Mouse (Mus musculus): ENCODE results near the gene Lin7b. TPM values are rescaled to one million over a fixed set of nuclear protein-coding genes. Genes with fewer than 3 reads are reported as not detected.

Gene Lin7b
- polyA plus RNA-seq, 1 experiment from 2014 or later = 3.0 TPM

DNA sequence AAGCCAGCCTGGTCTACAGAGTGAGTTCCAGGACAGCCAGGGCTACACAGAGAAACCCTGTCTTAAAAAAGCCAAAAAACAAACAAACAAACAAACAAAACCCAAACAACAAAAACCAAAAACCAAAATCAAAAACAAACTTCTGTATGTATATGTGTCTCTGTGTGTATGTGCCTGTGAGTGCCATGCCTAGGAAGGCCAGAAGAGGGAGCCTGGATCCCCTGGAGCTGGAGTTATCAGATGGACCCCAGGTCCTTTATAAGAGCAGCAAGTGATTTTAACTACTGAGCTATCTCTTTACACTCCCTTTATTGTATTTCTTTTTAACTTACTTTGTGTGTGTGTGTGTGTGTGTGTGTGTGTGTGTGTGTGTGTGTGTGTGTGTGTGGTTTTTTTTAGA is 44.6 kb downstream of the Lin7b start:
- H3K4me2 ChIP-seq (ENCODE audit: low read length) = no peak overlapping the region
- no peak for ATAC-seq (replicated peaks; ENCODE audit: low FRiP score, low TSS enrichment, low read depth)
- no peak overlapping the region for H3K4me3 ChIP-seq (ENCODE audit: low read depth, low read length)
- H3K4me1 ChIP-seq (replicated peaks; ENCODE audit: control insufficient read depth, insufficient read depth, low read length) = no peaks in the 10 kb centered on the region
- DNase-seq (ENCODE audit: low spot score) = no peak
- H3K27ac ChIP-seq (ENCODE audit: low read depth) = no peak overlapping the region
- 0 out of 2 replicates have a peak, but pooled peaks cover 2% of the 10 kb centered on the region for H3K9me3 ChIP-seq (ENCODE audit: control insufficient read depth, low read length)
- no peak overlapping the region for H3K9ac ChIP-seq (ENCODE audit: low read length)
- peaks cover 22% of the 10 kb centered on the region for H3K36me3 ChIP-seq (ENCODE audit: control insufficient read depth, insufficient read depth, low read length)
- H3K27me3 ChIP-seq (replicated peaks; ENCODE audit: control insufficient read depth, insufficient read depth, low read length) = no peaks in the 10 kb centered on the region

- Histone ChIP-seq H3K9me3 (ENCODE audit: control insufficient read depth, low read length) (0 out of 2 replicates have a peak, but pooled peaks cover 2% of the 10 kb centered on the region), H3K4me1 (replicated peaks; ENCODE audit: control insufficient read depth, insufficient read depth, low read length) (no peaks in the 10 kb centered on the region), H3K4me2 (ENCODE audit: low read length) (no peak overlapping the region), H3K9ac (ENCODE audit: low read length) (no peak overlapping the region), H3K36me3 (ENCODE audit: control insufficient read depth, insufficient read depth, low read length) (peaks cover 26% of the 10 kb centered on the region), H3K4me3 (ENCODE audit: low read depth, low read length) (no peak overlapping the region), H3K27me3 (replicated peaks; ENCODE audit: control insufficient read depth, insufficient read depth, low read length) (no peaks in the 10 kb centered on the region), H3K27ac (ENCODE audit: low read depth) (no peak overlapping the region)
- 56% methylated on average over 5 of the region's 5 CpGs for WGBS
- DNase-seq (ENCODE audit: low spot score) (no peak), ATAC-seq (replicated peaks; ENCODE audit: low FRiP score, low TSS enrichment, low read depth) (peak; percentile 26)
Measured at GRCm38 (mm10) chr7:45323069-45323468, 47.3 kb downstream of the Lin7b start.

GRCm38 (mm10) chr7:45322245-45322644 is 48.1 kb downstream of the Lin7b start:
- 87% methylated on average over 4 of the region's 4 CpGs for WGBS
- ATAC-seq (replicated peaks; ENCODE audit: low FRiP score, low TSS enrichment, low read depth) = no peak
- DNase-seq (ENCODE audit: low spot score) = no peak
- no peak overlapping the region for H3K4me3 ChIP-seq (ENCODE audit: low read depth, low read length)
- H3K9ac ChIP-seq (ENCODE audit: low read length) = no peak overlapping the region
- H3K27me3 ChIP-seq (replicated peaks; ENCODE audit: control insufficient read depth, insufficient read depth, low read length) = no peaks in the 10 kb centered on the region
- H3K36me3 ChIP-seq (ENCODE audit: control insufficient read depth, insufficient read depth, low read length) = peaks cover 31% of the 10 kb centered on the region
- no peak overlapping the region for H3K4me2 ChIP-seq (ENCODE audit: low read length)
- 0 out of 2 replicates have a peak, but pooled peaks cover 2% of the 10 kb centered on the region for H3K9me3 ChIP-seq (ENCODE audit: control insufficient read depth, low read length)
- H3K4me1 ChIP-seq (replicated peaks; ENCODE audit: control insufficient read depth, insufficient read depth, low read length) = no peaks in the 10 kb centered on the region
- H3K27ac ChIP-seq (ENCODE audit: low read depth) = no peak overlapping the region

Other genes with a start within 250 kb of the Lin7b start
- 1,923 and 1,961 TPM in 2 replicates for gene Rps11, start 246.1 kb downstream of the Lin7b start, polyA plus RNA-seq (2014; fragmentation: Nextera tagmentation; extraction: Ambion mirVana)
- gene Rpl13a, start 241.8 kb downstream of the Lin7b start, polyA plus RNA-seq (2014; fragmentation: Nextera tagmentation; extraction: Ambion mirVana) = 1,687 and 1,710 TPM in 2 replicates
- 0.72 and 0.81 TPM in 2 replicates for gene Gm45713, start 234.4 kb downstream of the Lin7b start, polyA plus RNA-seq (2014; fragmentation: Nextera tagmentation; extraction: Ambion mirVana)
- gene Flt3l, start 234.2 kb downstream of the Lin7b start, polyA plus RNA-seq (2014; fragmentation: Nextera tagmentation; extraction: Ambion mirVana) = 1.3 and 2.1 TPM in 2 replicates
- gene Pih1d1, start 216.3 kb downstream of the Lin7b start, polyA plus RNA-seq (2014; fragmentation: Nextera tagmentation; extraction: Ambion mirVana) = 108 and 113 TPM in 2 replicates
- gene Aldh16a1, start 216.0 kb downstream of the Lin7b start, polyA plus RNA-seq (2014; fragmentation: Nextera tagmentation; extraction: Ambion mirVana) = 50.9 and 66.6 TPM in 2 replicates
- gene Slc17a7, start 206.6 kb downstream of the Lin7b start, polyA plus RNA-seq (2014; fragmentation: Nextera tagmentation; extraction: Ambion mirVana) = 0.07 TPM in 1 of 2 replicates, not detected in the other
- not detected in 2 replicates for gene Gfy, start 191.0 kb downstream of the Lin7b start, polyA plus RNA-seq (2014; fragmentation: Nextera tagmentation; extraction: Ambion mirVana)
- not detected in 2 replicates for gene Pth2, start 189.6 kb downstream of the Lin7b start, polyA plus RNA-seq (2014; fragmentation: Nextera tagmentation; extraction: Ambion mirVana)
- 0.43 and 0.73 TPM in 2 replicates for gene Ccdc155, start 165.7 kb downstream of the Lin7b start, polyA plus RNA-seq (2014; fragmentation: Nextera tagmentation; extraction: Ambion mirVana)
- gene Dkkl1, start 158.4 kb downstream of the Lin7b start, polyA plus RNA-seq (2014; fragmentation: Nextera tagmentation; extraction: Ambion mirVana) = 0.80 and 1.0 TPM in 2 replicates
- 129 and 139 TPM in 2 replicates for gene Tead2, start 154.8 kb downstream of the Lin7b start, polyA plus RNA-seq (2014; fragmentation: Nextera tagmentation; extraction: Ambion mirVana)
- gene Cd37, start 131.5 kb downstream of the Lin7b start, polyA plus RNA-seq (2014; fragmentation: Nextera tagmentation; extraction: Ambion mirVana) = 2.6 and 3.0 TPM in 2 replicates
- 0.24 TPM in 1 of 2 replicates, not detected in the other for gene Slc6a16, start 129.5 kb downstream of the Lin7b start, polyA plus RNA-seq (2014; fragmentation: Nextera tagmentation; extraction: Ambion mirVana)
- not detected in 2 replicates for gene Slc6a21, start 93.1 kb downstream of the Lin7b start, polyA plus RNA-seq (2014; fragmentation: Nextera tagmentation; extraction: Ambion mirVana)
- 18.7 and 21.3 TPM in 2 replicates for gene Trpm4, start 36.8 kb downstream of the Lin7b start, polyA plus RNA-seq (2014; fragmentation: Nextera tagmentation; extraction: Ambion mirVana)
- gene Hrc, start 35.3 kb downstream of the Lin7b start, polyA plus RNA-seq (2014; fragmentation: Nextera tagmentation; extraction: Ambion mirVana) = 0.58 and 0.63 TPM in 2 replicates
- gene Ppfia3, start 3.6 kb downstream of the Lin7b start, polyA plus RNA-seq (2014; fragmentation: Nextera tagmentation; extraction: Ambion mirVana) = 5.5 and 5.8 TPM in 2 replicates
- gene Snrnp70, start 25.2 kb upstream of the Lin7b start, polyA plus RNA-seq (2014; fragmentation: Nextera tagmentation; extraction: Ambion mirVana) = 77.1 and 86.0 TPM in 2 replicates
- 0.11 TPM in 1 of 2 replicates, not detected in the other for gene Kcna7, start 35.1 kb upstream of the Lin7b start, polyA plus RNA-seq (2014; fragmentation: Nextera tagmentation; extraction: Ambion mirVana)
- 2.3 and 3.9 TPM in 2 replicates for gene Ntf5, start 43.1 kb upstream of the Lin7b start, polyA plus RNA-seq (2014; fragmentation: Nextera tagmentation; extraction: Ambion mirVana)
- 0.38 and 0.47 TPM in 2 replicates for gene Lhb, start 50.2 kb upstream of the Lin7b start, polyA plus RNA-seq (2014; fragmentation: Nextera tagmentation; extraction: Ambion mirVana)
- gene Gys1, start 64.3 kb upstream of the Lin7b start, polyA plus RNA-seq (2014; fragmentation: Nextera tagmentation; extraction: Ambion mirVana) = 36.0 and 36.2 TPM in 2 replicates
- gene Ruvbl2, start 67.5 kb upstream of the Lin7b start, polyA plus RNA-seq (2014; fragmentation: Nextera tagmentation; extraction: Ambion mirVana) = 164 and 174 TPM in 2 replicates
- gene Ftl1, start 89.3 kb upstream of the Lin7b start, polyA plus RNA-seq (2014; fragmentation: Nextera tagmentation; extraction: Ambion mirVana) = 4,654 and 4,671 TPM in 2 replicates
- 134 and 139 TPM in 2 replicates for gene Bax, start 96.3 kb upstream of the Lin7b start, polyA plus RNA-seq (2014; fragmentation: Nextera tagmentation; extraction: Ambion mirVana)
- 1.8 and 2.3 TPM in 2 replicates for gene Tulp2, start 111.3 kb upstream of the Lin7b start, polyA plus RNA-seq (2014; fragmentation: Nextera tagmentation; extraction: Ambion mirVana)
- not detected in 2 replicates for gene Gm45808, start 116.2 kb upstream of the Lin7b start, polyA plus RNA-seq (2014; fragmentation: Nextera tagmentation; extraction: Ambion mirVana)
- 2.9 and 3.5 TPM in 2 replicates for gene Dhdh, start 118.2 kb upstream of the Lin7b start, polyA plus RNA-seq (2014; fragmentation: Nextera tagmentation; extraction: Ambion mirVana)
- gene Nucb1, start 139.8 kb upstream of the Lin7b start, polyA plus RNA-seq (2014; fragmentation: Nextera tagmentation; extraction: Ambion mirVana) = 192 and 204 TPM in 2 replicates
- gene Ppp1r15a, start 155.7 kb upstream of the Lin7b start, polyA plus RNA-seq (2014; fragmentation: Nextera tagmentation; extraction: Ambion mirVana) = 14.7 and 15.0 TPM in 2 replicates
- gene Plekha4, start 155.7 kb upstream of the Lin7b start, polyA plus RNA-seq (2014; fragmentation: Nextera tagmentation; extraction: Ambion mirVana) = 0.97 and 1.5 TPM in 2 replicates
- 2.3 and 2.5 TPM in 2 replicates for gene Hsd17b14, start 184.3 kb upstream of the Lin7b start, polyA plus RNA-seq (2014; fragmentation: Nextera tagmentation; extraction: Ambion mirVana)
- 56.7 and 60.1 TPM in 2 replicates for gene Bcat2, start 199.6 kb upstream of the Lin7b start, polyA plus RNA-seq (2014; fragmentation: Nextera tagmentation; extraction: Ambion mirVana)
- gene Fgf21, start 244.9 kb upstream of the Lin7b start, polyA plus RNA-seq (2014; fragmentation: Nextera tagmentation; extraction: Ambion mirVana) = 0.19 and 0.58 TPM in 2 replicates
- gene Fut1, start 246.7 kb upstream of the Lin7b start, polyA plus RNA-seq (2014; fragmentation: Nextera tagmentation; extraction: Ambion mirVana) = 0.65 and 0.70 TPM in 2 replicates

All from intestine, embryonic 14.5 days (tissue).